Mouse (Mus musculus): ENCODE results near the gene Slc17a2. TPM values are rescaled to one million over a fixed set of nuclear protein-coding genes. Genes with fewer than 3 reads are reported as not detected.

The Slc17a2 gene
- total and polyA plus RNA-seq, 3 experiments = not detected

- Histone ChIP-seq H3K27me3 (ENCODE audit: control insufficient read depth in 1 of 2, insufficient read depth in 2 of 2, low read length in 2 of 2) (peaks cover 5 to 14% of the 10 kb centered on the region in 2 experiments), H3K4me1 (ENCODE audit: control insufficient read depth in 1 of 2, insufficient read depth in 2 of 2, low read length in 2 of 2) (no peaks in the 10 kb centered on the region; a peak in 1 of 4 replicates), H3K4me3 (ENCODE audit: control insufficient read depth in 1 of 2, insufficient read depth in 1 of 2, low read depth in 2 of 2, low read length in 2 of 2) (no peak overlapping the region), H3K79me2 (ENCODE audit: control insufficient read depth, insufficient read depth, low read length, poor library complexity) (no peaks in the 10 kb centered on the region), H3K36me3 (ENCODE audit: control insufficient read depth in 1 of 2, insufficient read depth in 2 of 2, low read length in 2 of 2) (no peaks in the 10 kb centered on the region), H3K9ac (ENCODE audit: control insufficient read depth, low read depth, low read length, poor library complexity, severe bottlenecking) (no peak overlapping the region), H3K27ac (ENCODE audit: control insufficient read depth, low read depth, low read length) (no peak overlapping the region), H3K9me3 (replicated peaks; ENCODE audit: insufficient read depth, low read length) (no peaks in the 10 kb centered on the region)
- no peak for TF ChIP-seq SIN3A (IDR thresholded peaks at IDR 0.05; ENCODE audit: low read length)
- TF ChIP-seq MEF2A (IDR thresholded peaks at IDR 0.05; ENCODE audit: extremely low read depth, insufficient replicate concordance, low read depth, low read length, poor library complexity, severe bottlenecking) = no peak
- TF ChIP-seq MAFK (IDR thresholded peaks at IDR 0.05; ENCODE audit: borderline replicate concordance, low read depth, low read length) = no peak
- TF ChIP-seq POLR2A (IDR thresholded peaks at IDR 0.05; ENCODE audit: control insufficient read depth in 1 of 2, insufficient read depth in 1 of 2, low read depth in 1 of 2, low read length in 2 of 2, poor library complexity in 1 of 2) = no peak
- TF ChIP-seq ZNF384 (IDR thresholded peaks at IDR 0.05; ENCODE audit: low read depth, low read length) = no peak
- TF ChIP-seq HCFC1 (IDR thresholded peaks at IDR 0.05; ENCODE audit: low read depth, low read length) = no peak
- TF ChIP-seq JUND (IDR thresholded peaks at IDR 0.05; ENCODE audit: low read depth, low read length) = no peak
- no peak for TF ChIP-seq GATA1 (IDR thresholded peaks at IDR 0.05; ENCODE audit: low read depth, low read length)
- TF ChIP-seq USF2 (IDR thresholded peaks at IDR 0.05; ENCODE audit: borderline replicate concordance in 1 of 2, insufficient read depth in 1 of 2, low read depth in 1 of 2, low read length in 2 of 2) = no peak
- no peak for TF ChIP-seq ETS1 (IDR thresholded peaks at IDR 0.05; ENCODE audit: low read depth, low read length)
- no peak for TF ChIP-seq CHD1 (IDR thresholded peaks at IDR 0.05; ENCODE audit: low read depth, low read length)
- no peak for TF ChIP-seq TAL1 (IDR thresholded peaks at IDR 0.05; ENCODE audit: low read length)
- DNase-seq (ENCODE audit: low read depth, low spot score) = no peak
Measured at GRCm38 (mm10) chr13:23873141-23873540, 66.3 kb downstream of the Slc17a2 start.

Other genes with a start within 250 kb of the Slc17a2 start
- 1,049 and 1,400 TPM in 2 replicates for gene Hist1h3e, start 244.6 kb upstream of the Slc17a2 start, total RNA-seq (2012; rRNA removed)
- 1 to 10 TPM in 1 of 2 experiments, not detected in 1; 4.5 TPM for gene Hist1h3e, start 244.6 kb upstream of the Slc17a2 start, polyA plus RNA-seq (2012; ENCODE audit: insufficient read depth in 1 of 2, insufficient read length in 2 of 2, low read depth in 1 of 2, low replicate concordance in 2 of 2, missing spikeins in 1 of 2)
- 560 and 662 TPM in 2 replicates for gene Hist1h2ae, start 235.8 kb upstream of the Slc17a2 start, total RNA-seq (2012; rRNA removed)
- gene Hist1h2ae, start 235.8 kb upstream of the Slc17a2 start, polyA plus RNA-seq (2012; ENCODE audit: insufficient read depth in 1 of 2, insufficient read length in 2 of 2, low read depth in 1 of 2, low replicate concordance in 2 of 2, missing spikeins in 1 of 2) = 1 to 10 TPM in 1 of 2 experiments, not detected in 1; 3.3 TPM
- gene Hist1h2bg, start 235.6 kb upstream of the Slc17a2 start, total RNA-seq (2012; rRNA removed) = 2,580 and 3,348 TPM in 2 replicates
- 10 to 100 TPM in 1 of 2 experiments, not detected in 1; 14.7 TPM for gene Hist1h2bg, start 235.6 kb upstream of the Slc17a2 start, polyA plus RNA-seq (2012; ENCODE audit: insufficient read depth in 1 of 2, insufficient read length in 2 of 2, low read depth in 1 of 2, low replicate concordance in 2 of 2, missing spikeins in 1 of 2)
- gene Hist1h2bf, start 232.8 kb upstream of the Slc17a2 start, total RNA-seq (2012; rRNA removed) = 1,093 and 1,255 TPM in 2 replicates
- gene Hist1h2bf, start 232.8 kb upstream of the Slc17a2 start, polyA plus RNA-seq (2012; ENCODE audit: insufficient read depth in 1 of 2, insufficient read length in 2 of 2, low read depth in 1 of 2, low replicate concordance in 2 of 2, missing spikeins in 1 of 2) = 1 to 10 TPM in 1 of 2 experiments, not detected in 1; 2.2 TPM
- gene Hist1h2ad, start 232.6 kb upstream of the Slc17a2 start, total RNA-seq (2012; rRNA removed) = 924 and 1,082 TPM in 2 replicates
- gene Hist1h2ad, start 232.6 kb upstream of the Slc17a2 start, polyA plus RNA-seq (2012; ENCODE audit: insufficient read depth in 1 of 2, insufficient read length in 2 of 2, low read depth in 1 of 2, low replicate concordance in 2 of 2, missing spikeins in 1 of 2) = under 1 TPM in 1 of 2 experiments, not detected in 1; 0.14 TPM
- gene Hist1h3d, start 231.2 kb upstream of the Slc17a2 start, total RNA-seq (2012; rRNA removed) = 150 and 212 TPM in 2 replicates
- gene Hist1h3d, start 231.2 kb upstream of the Slc17a2 start, polyA plus RNA-seq (2012; ENCODE audit: insufficient read depth in 1 of 2, insufficient read length in 2 of 2, low read depth in 1 of 2, low replicate concordance in 2 of 2, missing spikeins in 1 of 2) = 1 to 10 TPM in 1 of 2 experiments, not detected in 1; 1.4 TPM
- 1,889 and 1,922 TPM in 2 replicates for gene Hist1h4d, start 225.4 kb upstream of the Slc17a2 start, total RNA-seq (2012; rRNA removed)
- gene Hist1h4d, start 225.4 kb upstream of the Slc17a2 start, polyA plus RNA-seq (2012; ENCODE audit: insufficient read depth in 1 of 2, insufficient read length in 2 of 2, low read depth in 1 of 2, low replicate concordance in 2 of 2, missing spikeins in 1 of 2) = 10 to 100 TPM in 1 of 2 experiments, not detected in 1; 11.7 TPM
- 237 and 340 TPM in 2 replicates for gene Hist1h2be, start 185.9 kb upstream of the Slc17a2 start, total RNA-seq (2012; rRNA removed)
- gene Hist1h2be, start 185.9 kb upstream of the Slc17a2 start, polyA plus RNA-seq (2012; ENCODE audit: insufficient read depth in 1 of 2, insufficient read length in 2 of 2, low read depth in 1 of 2, low replicate concordance in 2 of 2, missing spikeins in 1 of 2) = under 1 TPM in 1 of 2 experiments, not detected in 1; 0.49 TPM
- 268 and 340 TPM in 2 replicates for gene Hist1h1e, start 184.4 kb upstream of the Slc17a2 start, total RNA-seq (2012; rRNA removed)
- 1 to 10 TPM in 1 of 2 experiments, not detected in 1; 1.6 TPM for gene Hist1h1e, start 184.4 kb upstream of the Slc17a2 start, polyA plus RNA-seq (2012; ENCODE audit: insufficient read depth in 1 of 2, insufficient read length in 2 of 2, low read depth in 1 of 2, low replicate concordance in 2 of 2, missing spikeins in 1 of 2)
- gene Hist1h2ac, start 123.0 kb upstream of the Slc17a2 start, total RNA-seq (2012; rRNA removed) = 123 and 153 TPM in 2 replicates
- gene Hist1h2ac, start 123.0 kb upstream of the Slc17a2 start, polyA plus RNA-seq (2012; ENCODE audit: insufficient read depth in 1 of 2, insufficient read length in 2 of 2, low read depth in 1 of 2, low replicate concordance in 2 of 2, missing spikeins in 1 of 2) = under 1 TPM in 1 of 2 experiments, not detected in 1; 0.15 TPM
- 694 and 982 TPM in 2 replicates for gene Hist1h2bc, start 122.8 kb upstream of the Slc17a2 start, total RNA-seq (2012; rRNA removed)
- gene Hist1h2bc, start 122.8 kb upstream of the Slc17a2 start, polyA plus RNA-seq (2012; ENCODE audit: insufficient read depth in 1 of 2, insufficient read length in 2 of 2, low read depth in 1 of 2, low replicate concordance in 2 of 2, missing spikeins in 1 of 2) = 1 to 10 TPM in 1 of 2 experiments, not detected in 1; 3.1 TPM
- gene Hist1h1t, start 111.2 kb upstream of the Slc17a2 start, total RNA-seq (2012; rRNA removed) = 2.7 and 6.3 TPM in 2 replicates
- gene Hist1h1t, start 111.2 kb upstream of the Slc17a2 start, polyA plus RNA-seq (2012; ENCODE audit: insufficient read depth in 1 of 2, insufficient read length in 2 of 2, low read depth in 1 of 2, low replicate concordance in 2 of 2, missing spikeins in 1 of 2) = not detected
- gene Hist1h4c, start 108.5 kb upstream of the Slc17a2 start, total RNA-seq (2012; rRNA removed) = 1,967 and 2,008 TPM in 2 replicates
- 1 to 10 TPM in 1 of 2 experiments, not detected in 1; 4.1 TPM for gene Hist1h4c, start 108.5 kb upstream of the Slc17a2 start, polyA plus RNA-seq (2012; ENCODE audit: insufficient read depth in 1 of 2, insufficient read length in 2 of 2, low read depth in 1 of 2, low replicate concordance in 2 of 2, missing spikeins in 1 of 2)
- not detected in 2 replicates for gene Hfe, start 96.1 kb upstream of the Slc17a2 start, total RNA-seq (2012; rRNA removed)
- gene Hfe, start 96.1 kb upstream of the Slc17a2 start, polyA plus RNA-seq (2012; ENCODE audit: insufficient read depth in 1 of 2, insufficient read length in 2 of 2, low read depth in 1 of 2, low replicate concordance in 2 of 2, missing spikeins in 1 of 2) = not detected
- gene Hist1h1c, start 68.2 kb upstream of the Slc17a2 start, total RNA-seq (2012; rRNA removed) = 348 and 479 TPM in 2 replicates
- gene Hist1h1c, start 68.2 kb upstream of the Slc17a2 start, polyA plus RNA-seq (2012; ENCODE audit: insufficient read depth in 1 of 2, insufficient read length in 2 of 2, low read depth in 1 of 2, low replicate concordance in 2 of 2, missing spikeins in 1 of 2) = 1 to 10 TPM in 1 of 2 experiments, not detected in 1; 3.8 TPM
- 1,651 and 2,239 TPM in 2 replicates for gene Hist1h3c, start 61.4 kb upstream of the Slc17a2 start, total RNA-seq (2012; rRNA removed)
- gene Hist1h3c, start 61.4 kb upstream of the Slc17a2 start, polyA plus RNA-seq (2012; ENCODE audit: insufficient read depth in 1 of 2, insufficient read length in 2 of 2, low read depth in 1 of 2, low replicate concordance in 2 of 2, missing spikeins in 1 of 2) = 1 to 10 TPM in 1 of 2 experiments, not detected in 1; 1.7 TPM
- 2,278 and 3,150 TPM in 2 replicates for gene Hist1h2bb, start 60.3 kb upstream of the Slc17a2 start, total RNA-seq (2012; rRNA removed)
- gene Hist1h2bb, start 60.3 kb upstream of the Slc17a2 start, polyA plus RNA-seq (2012; ENCODE audit: insufficient read depth in 1 of 2, insufficient read length in 2 of 2, low read depth in 1 of 2, low replicate concordance in 2 of 2, missing spikeins in 1 of 2) = 1 to 10 TPM in 1 of 2 experiments, not detected in 1; 3.2 TPM
- gene Hist1h2ab, start 55.9 kb upstream of the Slc17a2 start, total RNA-seq (2012; rRNA removed) = 2,219 and 2,780 TPM in 2 replicates
- 1 to 10 TPM in 1 of 2 experiments, not detected in 1; 8.0 TPM for gene Hist1h2ab, start 55.9 kb upstream of the Slc17a2 start, polyA plus RNA-seq (2012; ENCODE audit: insufficient read depth in 1 of 2, insufficient read length in 2 of 2, low read depth in 1 of 2, low replicate concordance in 2 of 2, missing spikeins in 1 of 2)
- gene Hist1h3b, start 54.7 kb upstream of the Slc17a2 start, total RNA-seq (2012; rRNA removed) = 1,725 and 2,102 TPM in 2 replicates
- gene Hist1h3b, start 54.7 kb upstream of the Slc17a2 start, polyA plus RNA-seq (2012; ENCODE audit: insufficient read depth in 1 of 2, insufficient read length in 2 of 2, low read depth in 1 of 2, low replicate concordance in 2 of 2, missing spikeins in 1 of 2) = 1 to 10 TPM in 1 of 2 experiments, not detected in 1; 6.6 TPM
- 3,071 and 3,339 TPM in 2 replicates for gene Hist1h4b, start 50.0 kb upstream of the Slc17a2 start, total RNA-seq (2012; rRNA removed)
- 10 to 100 TPM in 1 of 2 experiments, not detected in 1; 19.0 TPM for gene Hist1h4b, start 50.0 kb upstream of the Slc17a2 start, polyA plus RNA-seq (2012; ENCODE audit: insufficient read depth in 1 of 2, insufficient read length in 2 of 2, low read depth in 1 of 2, low replicate concordance in 2 of 2, missing spikeins in 1 of 2)
- gene Hist1h4a, start 45.8 kb upstream of the Slc17a2 start, total RNA-seq (2012; rRNA removed) = 2,939 and 3,025 TPM in 2 replicates
- gene Hist1h4a, start 45.8 kb upstream of the Slc17a2 start, polyA plus RNA-seq (2012; ENCODE audit: insufficient read depth in 1 of 2, insufficient read length in 2 of 2, low read depth in 1 of 2, low replicate concordance in 2 of 2, missing spikeins in 1 of 2) = 1 to 10 TPM in 1 of 2 experiments, not detected in 1; 9.8 TPM
- 1,097 and 1,298 TPM in 2 replicates for gene Hist1h3a, start 44.6 kb upstream of the Slc17a2 start, total RNA-seq (2012; rRNA removed)
- gene Hist1h3a, start 44.6 kb upstream of the Slc17a2 start, polyA plus RNA-seq (2012; ENCODE audit: insufficient read depth in 1 of 2, insufficient read length in 2 of 2, low read depth in 1 of 2, low replicate concordance in 2 of 2, missing spikeins in 1 of 2) = 1 to 10 TPM in 1 of 2 experiments, not detected in 1; 6.5 TPM
- 2,211 and 2,669 TPM in 2 replicates for gene Hist1h1a, start 43.3 kb upstream of the Slc17a2 start, total RNA-seq (2012; rRNA removed)
- 1 to 10 TPM in 1 of 2 experiments, not detected in 1; 4.1 TPM for gene Hist1h1a, start 43.3 kb upstream of the Slc17a2 start, polyA plus RNA-seq (2012; ENCODE audit: insufficient read depth in 1 of 2, insufficient read length in 2 of 2, low read depth in 1 of 2, low replicate concordance in 2 of 2, missing spikeins in 1 of 2)
- not detected in 2 replicates for gene Trim38, start 37.1 kb upstream of the Slc17a2 start, total RNA-seq (2012; rRNA removed)
- gene Trim38, start 37.1 kb upstream of the Slc17a2 start, polyA plus RNA-seq (2012; ENCODE audit: insufficient read depth in 1 of 2, insufficient read length in 2 of 2, low read depth in 1 of 2, low replicate concordance in 2 of 2, missing spikeins in 1 of 2) = not detected
- gene Slc17a3, start 32.4 kb downstream of the Slc17a2 start, total RNA-seq (2012; rRNA removed) = not detected in 2 replicates
- not detected for gene Slc17a3, start 32.4 kb downstream of the Slc17a2 start, polyA plus RNA-seq (2012; ENCODE audit: insufficient read depth in 1 of 2, insufficient read length in 2 of 2, low read depth in 1 of 2, low replicate concordance in 2 of 2, missing spikeins in 1 of 2)
- not detected in 2 replicates for gene Slc17a1, start 60.8 kb downstream of the Slc17a2 start, total RNA-seq (2012; rRNA removed)
- not detected for gene Slc17a1, start 60.8 kb downstream of the Slc17a2 start, polyA plus RNA-seq (2012; ENCODE audit: insufficient read depth in 1 of 2, insufficient read length in 2 of 2, low read depth in 1 of 2, low replicate concordance in 2 of 2, missing spikeins in 1 of 2)
- 0.20 TPM in 1 of 2 replicates, not detected in the other for gene Slc17a4, start 108.0 kb downstream of the Slc17a2 start, total RNA-seq (2012; rRNA removed)
- under 1 TPM in 1 of 2 experiments, not detected in 1; 0.54 TPM for gene Slc17a4, start 108.0 kb downstream of the Slc17a2 start, polyA plus RNA-seq (2012; ENCODE audit: insufficient read depth in 1 of 2, insufficient read length in 2 of 2, low read depth in 1 of 2, low replicate concordance in 2 of 2, missing spikeins in 1 of 2)
- gene Hist1h2ba, start 127.2 kb downstream of the Slc17a2 start, total RNA-seq (2012; rRNA removed) = not detected in 2 replicates
- under 1 TPM in 1 of 2 experiments, not detected in 1; 0.58 TPM for gene Hist1h2ba, start 127.2 kb downstream of the Slc17a2 start, polyA plus RNA-seq (2012; ENCODE audit: insufficient read depth in 1 of 2, insufficient read length in 2 of 2, low read depth in 1 of 2, low replicate concordance in 2 of 2, missing spikeins in 1 of 2)
- not detected in 2 replicates for gene Hist1h2aa, start 127.5 kb downstream of the Slc17a2 start, total RNA-seq (2012; rRNA removed)
- gene Hist1h2aa, start 127.5 kb downstream of the Slc17a2 start, polyA plus RNA-seq (2012; ENCODE audit: insufficient read depth in 1 of 2, insufficient read length in 2 of 2, low read depth in 1 of 2, low replicate concordance in 2 of 2, missing spikeins in 1 of 2) = 1 to 10 TPM in 1 of 2 experiments, not detected in 1; 1.6 TPM
- gene Scgn, start 184.2 kb downstream of the Slc17a2 start, total RNA-seq (2012; rRNA removed) = not detected in 2 replicates
- not detected for gene Scgn, start 184.2 kb downstream of the Slc17a2 start, polyA plus RNA-seq (2012; ENCODE audit: insufficient read depth in 1 of 2, insufficient read length in 2 of 2, low read depth in 1 of 2, low replicate concordance in 2 of 2, missing spikeins in 1 of 2)

All from MEL (cell line).